ENCODE assay signal across 11 mouse cellular contexts in the genomic region with DNA sequence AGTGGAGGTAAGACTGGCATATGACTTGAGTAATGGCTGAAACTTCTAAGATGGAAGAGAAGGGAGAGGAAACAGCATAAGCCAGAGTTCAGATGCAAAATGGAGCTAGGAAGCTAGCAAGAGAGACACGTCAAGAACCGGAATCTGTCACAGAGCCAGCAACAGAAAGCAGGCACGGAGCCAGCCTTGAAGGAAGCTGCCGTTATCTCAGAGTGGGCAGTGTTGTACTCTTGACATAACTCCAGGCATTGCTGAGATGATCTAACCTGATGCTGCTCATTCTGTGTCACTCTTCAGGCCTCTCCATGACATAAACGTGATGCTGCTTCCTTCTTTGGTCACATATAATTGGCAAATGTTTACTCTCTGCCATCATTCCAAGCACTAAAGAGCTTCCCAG.
DNase-seq lines count a peak whose midpoint lies in the region; ATAC-seq lines count a peak whose summit lies in the region.
"Had no signal": no experiment of that assay in that cellular context is flagged by ENCODE, and none has a peak within 500 bp of the region (broad histone marks: within the 10 kb centered on the region; RNA-seq: fewer than 3 reads in every experiment).

No protein-coding gene starts in this region.

- DNase-seq in cerebellum, postnatal 36 days = peak; percentile 19 to 25
- no peak for DNase-seq in cerebellum, adult 18-20 months
- peak; percentile 45 for DNase-seq in testis, postnatal 10 days (ENCODE audit: low spot score)
- no peak for DNase-seq in testis, postnatal 14 days (ENCODE audit: low spot score)
- DNase-seq in kidney, postnatal 36 days = peak; percentile 54 to 65
- no peak for DNase-seq in B cell, adult 2 months
- no peak for DNase-seq in frontal cortex, adult 2 months (ENCODE audit: extremely low spot score in 1 of 2, low spot score in 1 of 2)
- DNase-seq: cerebellum, adult 9-11 months; right cerebral cortex, postnatal 25 days had no signal

- ATAC-seq in megakaryocyte progenitor cell, adult 5-6 weeks (replicated peaks; ENCODE audit: poor library complexity) = peak; percentile 93
- ATAC-seq: Patski had no signal

Comparison
In these comparisons a context has a peak if more than half of its experiments do, and no peak if none do; other contexts are left out.
1. DNase-seq: peak in cerebellum, postnatal 36 days (2 of 2), testis, postnatal 10 days (single experiment) and kidney, postnatal 36 days (2 of 2); none in cerebellum, adult 18-20 months (0 of 2), testis, postnatal 14 days (single experiment), B cell, adult 2 months (0 of 2) and frontal cortex, adult 2 months (0 of 2).